Mouse (Mus musculus): ENCODE measurements around the gene Rbms3. TPM values are rescaled to one million over a fixed set of nuclear protein-coding genes. Genes with fewer than 3 reads are reported as not detected.

The Rbms3 gene
- polyA plus RNA-seq, 1 experiment from 2014 or later = 87.2 TPM

GRCm38 (mm10) chr9:117070616-117071015 is 559.1 kb downstream of the Rbms3 start:
- Histone ChIP-seq H3K27ac (no peak overlapping the region), H3K4me3 (no peak overlapping the region), H3K4me2 (replicated peaks) (no peak overlapping the region), H3K4me1 (peaks cover 7% of the 10 kb centered on the region; the same call in 1 of the 2 replicates), H3K9ac (no peak overlapping the region), H3K27me3 (replicated peaks) (no peaks in the 10 kb centered on the region), H3K36me3 (no peaks in the 10 kb centered on the region), H3K9me3 (0 out of 2 replicates have a peak, but pooled peaks cover 4% of the 10 kb centered on the region)
- WGBS = 88% methylated on average over 2 of the region's 2 CpGs
- no peak for ATAC-seq (ENCODE audit: low FRiP score, low read depth)

GRCm38 (mm10) chr9:117069232-117069631 is 560.5 kb downstream of the Rbms3 start:
- Histone ChIP-seq H3K9ac (no peak overlapping the region), H3K4me2 (replicated peaks) (no peak overlapping the region)

GRCm38 (mm10) chr9:117067703-117068419 is 561.9 kb downstream of the Rbms3 start:
- no peaks in the 10 kb centered on the region for H3K27me3 ChIP-seq (replicated peaks)
- H3K27ac ChIP-seq = no peak overlapping the region
- 0 out of 2 replicates have a peak, but pooled peaks cover 4% of the 10 kb centered on the region for H3K4me1 ChIP-seq
- H3K4me3 ChIP-seq = no peak overlapping the region
- H3K36me3 ChIP-seq = no peaks in the 10 kb centered on the region
- 0 out of 2 replicates have a peak, but pooled peaks cover 4% of the 10 kb centered on the region for H3K9me3 ChIP-seq
- no peak for ATAC-seq (ENCODE audit: low FRiP score, low read depth)
- H3K4me2 ChIP-seq (replicated peaks) = no peak overlapping the region
- no peak overlapping the region for H3K9ac ChIP-seq
- 82% methylated on average over 11 of the region's 11 CpGs for WGBS

More at GRCm38 (mm10) chr9:117069232-117069631, 560.5 kb downstream of the Rbms3 start:
- peaks cover 8% of the 10 kb centered on the region; the same call in 1 of the 2 replicates for H3K4me1 ChIP-seq
- H3K27ac ChIP-seq = no peak overlapping the region
- WGBS = 93% methylated on average over 1 of the region's 1 CpGs
- H3K36me3 ChIP-seq = no peaks in the 10 kb centered on the region
- no peak overlapping the region for H3K4me3 ChIP-seq
- 0 out of 2 replicates have a peak, but pooled peaks cover 4% of the 10 kb centered on the region for H3K9me3 ChIP-seq
- no peaks in the 10 kb centered on the region for H3K27me3 ChIP-seq (replicated peaks)
- no peak for ATAC-seq (ENCODE audit: low FRiP score, low read depth)

GRCm38 (mm10) chr9:117066502-117066901 is 563.2 kb downstream of the Rbms3 start:
- ATAC-seq (ENCODE audit: low FRiP score, low read depth) = no peak
- no peaks in the 10 kb centered on the region for H3K36me3 ChIP-seq
- H3K27ac ChIP-seq = no peak overlapping the region
- H3K27me3 ChIP-seq (replicated peaks) = no peaks in the 10 kb centered on the region
- H3K4me2 ChIP-seq (replicated peaks) = no peak overlapping the region
- H3K4me1 ChIP-seq = 0 out of 2 replicates have a peak, but pooled peaks cover 4% of the 10 kb centered on the region
- H3K4me3 ChIP-seq = no peak overlapping the region
- WGBS = 74% methylated on average over 3 of the region's 3 CpGs
- 0 out of 2 replicates have a peak, but pooled peaks cover 4% of the 10 kb centered on the region for H3K9me3 ChIP-seq
- H3K9ac ChIP-seq = no peak overlapping the region

GRCm38 (mm10) chr9:117065601-117066000 is 564.1 kb downstream of the Rbms3 start:
- 78% methylated on average over 6 of the region's 6 CpGs for WGBS
- no peaks in the 10 kb centered on the region for H3K27me3 ChIP-seq (replicated peaks)
- H3K9ac ChIP-seq = no peak overlapping the region

GRCm38 (mm10) chr9:117059586-117059985 is 570.1 kb downstream of the Rbms3 start:
- WGBS = 95% methylated on average over 1 of the region's 1 CpGs
- no peaks in the 10 kb centered on the region for H3K27me3 ChIP-seq (replicated peaks)
- H3K4me2 ChIP-seq (replicated peaks) = no peak overlapping the region
- H3K9ac ChIP-seq = no peak overlapping the region
- H3K4me1 ChIP-seq = 0 out of 2 replicates have a peak, but pooled peaks cover 4% of the 10 kb centered on the region
- H3K4me3 ChIP-seq = no peak overlapping the region
- ATAC-seq (ENCODE audit: low FRiP score, low read depth) = no peak
- no peaks in the 10 kb centered on the region for H3K9me3 ChIP-seq
- H3K27ac ChIP-seq = no peak overlapping the region
- no peaks in the 10 kb centered on the region for H3K36me3 ChIP-seq

More at GRCm38 (mm10) chr9:117065601-117066000, 564.1 kb downstream of the Rbms3 start:
- Histone ChIP-seq H3K4me2 (replicated peaks) (no peak overlapping the region), H3K36me3 (no peaks in the 10 kb centered on the region), H3K9me3 (0 out of 2 replicates have a peak, but pooled peaks cover 4% of the 10 kb centered on the region), H3K4me3 (no peak overlapping the region), H3K27ac (no peak overlapping the region), H3K4me1 (0 out of 2 replicates have a peak, but pooled peaks cover 4% of the 10 kb centered on the region)
- ATAC-seq (ENCODE audit: low FRiP score, low read depth) = no peak

GRCm38 (mm10) chr9:117059135-117059534 is 570.6 kb downstream of the Rbms3 start:
- no peak for ATAC-seq (ENCODE audit: low FRiP score, low read depth)
- 87% methylated on average over 6 of the region's 6 CpGs for WGBS

GRCm38 (mm10) chr9:117051935-117052334 is 577.8 kb downstream of the Rbms3 start:
- Histone ChIP-seq H3K36me3 (no peaks in the 10 kb centered on the region), H3K27me3 (replicated peaks) (no peaks in the 10 kb centered on the region), H3K4me1 (no peaks in the 10 kb centered on the region), H3K27ac (no peak overlapping the region), H3K9ac (no peak overlapping the region), H3K4me3 (no peak overlapping the region), H3K9me3 (no peaks in the 10 kb centered on the region), H3K4me2 (replicated peaks) (no peak overlapping the region)
- no peak for ATAC-seq (ENCODE audit: low FRiP score, low read depth)
- WGBS = 98% methylated on average over 2 of the region's 2 CpGs

More at GRCm38 (mm10) chr9:117059135-117059534, 570.6 kb downstream of the Rbms3 start:
- H3K4me3 ChIP-seq = no peak overlapping the region
- H3K4me2 ChIP-seq (replicated peaks) = no peak overlapping the region
- H3K36me3 ChIP-seq = no peaks in the 10 kb centered on the region
- H3K9me3 ChIP-seq = no peaks in the 10 kb centered on the region
- no peaks in the 10 kb centered on the region for H3K27me3 ChIP-seq (replicated peaks)
- no peak overlapping the region for H3K9ac ChIP-seq
- H3K4me1 ChIP-seq = 0 out of 2 replicates have a peak, but pooled peaks cover 2% of the 10 kb centered on the region
- no peak overlapping the region for H3K27ac ChIP-seq

GRCm38 (mm10) chr9:117048641-117049040 is 581.1 kb downstream of the Rbms3 start:
- H3K4me2 ChIP-seq (replicated peaks) = no peak overlapping the region
- ATAC-seq (ENCODE audit: low FRiP score, low read depth) = no peak
- H3K4me1 ChIP-seq = no peaks in the 10 kb centered on the region
- no peaks in the 10 kb centered on the region for H3K36me3 ChIP-seq
- no peak overlapping the region for H3K9ac ChIP-seq
- H3K27ac ChIP-seq = no peak overlapping the region
- WGBS = 93% methylated on average over 1 of the region's 1 CpGs
- H3K4me3 ChIP-seq = no peak overlapping the region
- no peaks in the 10 kb centered on the region for H3K9me3 ChIP-seq
- no peaks in the 10 kb centered on the region for H3K27me3 ChIP-seq (replicated peaks)

GRCm38 (mm10) chr9:117041993-117042366 is 587.7 kb downstream of the Rbms3 start:
- ATAC-seq (ENCODE audit: low FRiP score, low read depth) = no peak
- no peaks in the 10 kb centered on the region for H3K27me3 ChIP-seq (replicated peaks)
- no peak overlapping the region for H3K27ac ChIP-seq
- H3K9ac ChIP-seq = no peak overlapping the region
- H3K9me3 ChIP-seq = no peaks in the 10 kb centered on the region
- no peaks in the 10 kb centered on the region for H3K4me1 ChIP-seq
- H3K36me3 ChIP-seq = no peaks in the 10 kb centered on the region
- no peak overlapping the region for H3K4me2 ChIP-seq (replicated peaks)
- WGBS = 62% methylated on average over 2 of the region's 2 CpGs
- H3K4me3 ChIP-seq = no peak overlapping the region

- Histone ChIP-seq H3K9me3 (no peaks in the 10 kb centered on the region), H3K9ac (no peak overlapping the region), H3K4me1 (no peaks in the 10 kb centered on the region), H3K4me3 (no peak overlapping the region), H3K27ac (no peak overlapping the region), H3K4me2 (replicated peaks) (no peak overlapping the region), H3K36me3 (no peaks in the 10 kb centered on the region), H3K27me3 (replicated peaks) (no peaks in the 10 kb centered on the region)
- no peak for ATAC-seq (ENCODE audit: low FRiP score, low read depth)
These were observed 588.3 kb downstream of the Rbms3 start for GRCm38 (mm10) chr9:117041291-117041992.

- Histone ChIP-seq H3K36me3 (no peaks in the 10 kb centered on the region), H3K4me2 (replicated peaks) (no peak overlapping the region), H3K9me3 (no peaks in the 10 kb centered on the region), H3K27ac (no peak overlapping the region), H3K4me1 (no peaks in the 10 kb centered on the region), H3K4me3 (no peak overlapping the region), H3K9ac (no peak overlapping the region), H3K27me3 (replicated peaks) (no peaks in the 10 kb centered on the region)
- WGBS = 85% methylated on average over 6 of the region's 6 CpGs
- no peak for ATAC-seq (ENCODE audit: low FRiP score, low read depth)
These were observed 589.7 kb downstream of the Rbms3 start for GRCm38 (mm10) chr9:117039941-117040453.
